Mouse (Mus musculus) small intestine, adult 2 months (tissue): ENCODE measurements at regions not wholly inside any gene's neighbourhood (a gene's known extent, or its start where the extent isn't known, plus 50 kb on each side); places are given as distances from the start of the nearest gene placed in this dataset.

Source experiments
- CTCF ChIP-seq: fragments of 200-500 bp; IDR thresholded peaks from 2 replicates; pipeline ENCODE4 v1.5.1; 2012; ENCODE audit warnings: low read depth, mild to moderate bottlenecking, control low read depth, inconsistent platforms, low read length, moderate library complexity, mixed read lengths; ENCODE audit not compliant: insufficient replicate concordance, insufficient read length; ENCODE audit errors: extremely low read depth
- POLR2A ChIP-seq: fragments of 200-500 bp; IDR thresholded peaks from 2 replicates; pipeline ENCODE4 v1.6.1; 2012; ENCODE audit warnings: low read depth, mild to moderate bottlenecking, control low read depth, inconsistent platforms, low read length, moderate library complexity

DNA sequence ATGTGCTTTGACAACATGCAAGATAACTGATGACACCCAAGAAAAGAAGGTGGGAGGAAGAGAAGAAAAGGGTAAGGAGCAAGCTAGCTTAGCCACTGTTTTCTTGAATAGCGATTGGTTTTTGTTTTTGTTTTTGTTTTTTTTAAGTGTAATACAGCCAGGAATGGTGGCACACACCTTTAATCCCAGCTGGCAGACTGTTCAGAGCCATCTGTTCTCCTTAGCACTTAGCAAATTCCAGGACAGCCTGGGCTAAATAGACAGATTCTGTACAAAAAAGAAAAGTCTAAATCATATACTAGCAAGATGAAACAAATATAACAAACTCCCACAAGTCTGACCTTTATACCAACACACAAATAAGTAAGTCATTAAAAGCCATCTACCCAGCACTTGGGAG, 50.4 kb upstream of the Nabp1 start:
- TF ChIP-seq CTCF (no peak), POLR2A (no peak)
